Mouse (Mus musculus) spleen, adult 2 months (tissue): ENCODE data around the gene N4bp2l2.
"Not testable (repeated sequence)": the region's sequence is repeated elsewhere in the genome, so short reads cannot be mapped to it uniquely, and the experiment has no call there.

Experiments
- CTCF ChIP-seq: fragments of 200-500 bp; IDR thresholded peaks from 2 replicates; pipeline ENCODE4 v1.5.1; 2011; ENCODE audit warnings: mild to moderate bottlenecking, inconsistent platforms; ENCODE audit not compliant: insufficient read depth, insufficient read length, insufficient replicate concordance; ENCODE audit errors: extremely low read depth
- POLR2A ChIP-seq: fragments of 200-500 bp; IDR thresholded peaks from 2 replicates; pipeline ENCODE4 v1.6.1; 2011; ENCODE audit warnings: low read depth, low read length, inconsistent platforms

DNA sequence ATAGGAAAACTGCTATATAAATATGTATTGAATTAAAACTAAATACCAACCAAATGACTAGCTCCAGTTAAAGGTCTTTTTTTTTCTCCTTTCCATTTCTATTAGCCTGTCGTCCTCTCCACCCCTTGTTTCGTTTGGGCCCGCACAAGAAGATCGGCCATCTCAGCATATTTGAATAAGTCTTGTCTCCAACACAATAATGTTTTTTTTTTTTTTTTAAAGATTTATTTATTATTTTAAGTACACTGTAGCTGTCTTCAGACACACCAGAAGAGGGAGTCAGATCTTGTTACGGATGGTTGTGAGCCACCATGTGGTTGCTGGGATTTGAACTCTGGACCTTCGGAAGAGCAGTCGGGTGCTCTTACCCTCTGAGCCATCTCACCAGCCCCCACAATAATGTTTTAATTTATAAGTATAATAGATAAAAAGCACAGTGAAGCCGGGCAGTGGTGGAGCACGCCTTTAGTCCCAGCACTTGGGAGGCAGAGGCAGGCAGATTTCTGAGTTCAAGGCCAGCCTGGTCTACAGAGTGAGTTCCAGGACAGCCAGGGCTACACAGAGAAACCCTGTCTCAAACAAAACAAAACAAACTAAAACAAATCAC is at the start of gene N4bp2l2:
- not testable (repeated sequence) for TF ChIP-seq CTCF, POLR2A
